Mouse (Mus musculus) layer of hippocampus, postnatal 10 days (tissue): ENCODE results near the gene Lmntd1. TPM values are rescaled to one million over a fixed set of nuclear protein-coding genes. Genes with fewer than 3 reads are reported as not detected.

Experiments used
- DNase-seq, 2 experiments: peaks; one replicate each; pipeline ENCODE4 v3.0.0; 2021; ENCODE audit warnings: low spot score in 2 of 2
- total RNA-seq, 2 experiments: library from RNA; stranded (reverse); gene quantifications; 2 replicates each; pipeline ENCODE4 v1.2.3; 2021

Gene Lmntd1
- total RNA-seq, 2 experiments from 2014 or later: 2.1 to 2.8 TPM

DNA sequence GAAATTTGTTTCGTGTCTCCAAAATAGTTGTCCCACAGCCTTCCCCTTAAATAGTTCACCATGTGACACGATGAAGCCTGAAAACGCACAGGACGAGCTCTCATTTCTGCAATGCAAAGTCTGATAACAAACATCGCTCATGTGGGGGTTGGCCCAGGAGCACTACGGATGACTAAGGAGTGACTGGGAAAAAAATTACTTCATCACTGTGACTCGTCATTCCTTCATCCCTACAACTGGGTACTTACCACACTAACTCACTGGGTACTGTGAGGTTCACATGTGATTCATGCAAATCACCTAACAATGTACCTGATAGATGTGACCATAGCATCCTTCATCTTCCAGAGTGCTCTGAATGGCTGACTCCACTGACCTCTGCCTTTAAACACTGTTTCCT is 118.4 kb downstream of the Lmntd1 start:
- DNase-seq: no peak

DNA sequence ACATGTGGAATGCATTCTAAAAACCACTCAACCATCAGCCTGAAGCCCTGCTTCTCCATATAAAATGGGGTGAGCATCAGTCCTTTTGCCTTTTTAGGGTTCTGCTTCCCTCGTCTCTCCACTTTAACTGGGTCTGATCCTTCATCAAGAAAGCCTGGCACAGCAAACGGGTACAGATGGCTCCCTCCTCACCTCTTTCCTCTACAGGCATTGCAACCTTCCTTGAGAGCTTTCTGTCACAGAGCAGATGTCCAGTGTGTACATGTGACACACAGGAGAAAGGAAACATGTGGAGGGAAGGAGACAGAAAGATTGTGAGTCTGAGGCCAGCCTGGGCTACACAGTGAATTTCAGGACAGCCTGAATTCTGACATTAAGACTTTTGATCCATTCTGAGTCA is 125.9 kb downstream of the Lmntd1 start:
- DNase-seq: no peak

DNA sequence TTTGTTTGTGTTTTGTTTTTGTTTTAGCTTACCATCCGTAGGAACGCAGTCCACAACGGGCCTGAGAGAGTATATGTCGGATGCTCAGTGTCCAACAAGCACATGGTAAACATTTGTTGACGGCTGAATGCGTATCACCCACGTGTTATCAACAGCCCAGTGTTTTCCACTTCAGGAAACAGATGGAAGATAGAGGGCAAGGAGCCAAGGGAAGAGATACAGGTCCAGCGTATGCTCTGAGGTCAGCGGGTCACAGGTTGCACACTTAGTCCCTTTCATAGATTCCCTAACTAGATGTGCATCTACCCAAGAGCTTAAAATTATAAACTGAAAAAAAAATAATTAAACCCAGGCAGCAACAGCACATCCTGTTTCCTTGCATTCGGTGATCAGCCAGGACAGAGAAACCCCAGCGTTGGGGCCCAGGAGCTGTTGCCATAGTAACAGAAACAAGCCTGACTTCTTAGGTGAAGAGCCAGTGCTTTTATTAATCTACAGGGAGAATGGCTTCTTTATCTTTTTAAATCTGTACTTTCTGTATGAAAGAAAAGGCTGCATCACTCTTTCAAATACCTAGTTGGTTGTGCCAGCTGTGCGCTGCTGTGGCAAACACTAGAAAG is 128.0 kb downstream of the Lmntd1 start:
- DNase-seq: no peak

DNA sequence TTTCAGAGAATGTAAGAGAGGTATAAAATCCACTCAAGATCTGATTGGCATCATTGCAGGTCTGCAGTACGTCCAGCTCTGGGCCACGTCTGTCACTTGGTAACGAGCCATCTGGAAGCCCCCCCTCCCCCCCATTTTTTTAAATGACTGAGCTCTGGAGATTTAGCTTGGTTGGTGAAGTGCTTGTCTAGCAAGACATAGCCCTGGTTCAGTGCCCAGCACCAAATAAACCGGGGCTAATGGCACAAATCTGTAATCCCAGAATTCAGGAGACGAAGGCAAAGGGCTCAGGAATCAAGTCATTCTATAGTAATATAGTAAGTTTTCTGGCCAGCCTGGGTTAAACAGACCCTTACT is 130.8 kb downstream of the Lmntd1 start:
- DNase-seq: no peak

DNA sequence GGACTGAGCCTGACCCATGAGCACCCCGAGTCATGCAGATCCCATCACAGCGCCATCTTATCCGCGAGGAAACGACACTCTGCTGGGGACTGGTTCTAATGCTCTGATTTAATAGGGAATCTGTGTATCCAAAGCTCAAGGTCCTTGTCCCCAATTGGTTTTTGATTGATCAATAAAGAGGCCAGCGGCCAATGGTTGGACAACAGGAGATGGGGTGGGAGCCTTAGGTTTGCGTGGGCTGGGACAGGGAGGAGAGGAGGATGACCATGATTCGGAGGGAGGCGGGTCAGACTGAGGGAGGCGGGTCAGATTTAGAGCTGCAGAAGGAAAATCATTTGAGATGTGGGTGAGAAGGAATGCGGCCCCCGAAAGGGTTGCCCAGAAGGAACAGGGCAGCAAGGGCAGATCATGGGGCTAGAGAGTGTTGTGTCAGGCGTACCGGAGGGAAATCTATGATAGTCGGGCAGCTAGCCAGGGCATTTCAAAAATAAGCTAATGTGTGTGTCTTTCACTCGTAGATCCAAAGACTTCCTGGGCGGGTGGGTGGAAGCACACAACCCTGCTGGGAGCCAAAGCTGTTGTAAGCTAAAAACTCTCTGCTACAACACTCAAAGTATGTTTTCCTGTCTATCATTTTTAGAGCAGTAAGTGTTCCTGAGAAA is 131.3 kb downstream of the Lmntd1 start:
- DNase-seq: no peak

DNA sequence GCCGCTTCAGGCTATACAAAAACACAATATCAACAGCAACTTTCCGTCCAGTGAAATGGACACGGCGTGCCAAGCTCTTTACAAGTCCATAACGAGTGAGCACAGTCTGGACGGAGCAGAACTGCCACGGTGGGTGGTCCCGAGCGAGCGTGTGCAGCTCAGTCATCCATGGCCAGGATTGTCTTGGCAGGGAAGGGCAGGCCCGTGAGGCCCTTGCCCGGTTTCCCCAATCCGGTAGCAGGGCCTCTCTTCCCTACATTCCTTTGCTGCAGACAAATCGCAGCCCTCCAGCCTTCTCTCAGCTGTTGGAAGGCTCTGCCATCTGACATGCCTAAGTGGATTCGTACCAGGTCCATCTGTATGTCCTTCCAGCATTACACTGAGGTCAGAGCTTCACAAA is 132.2 kb downstream of the Lmntd1 start:
- peak; percentile 15 to 29 for DNase-seq

DNA sequence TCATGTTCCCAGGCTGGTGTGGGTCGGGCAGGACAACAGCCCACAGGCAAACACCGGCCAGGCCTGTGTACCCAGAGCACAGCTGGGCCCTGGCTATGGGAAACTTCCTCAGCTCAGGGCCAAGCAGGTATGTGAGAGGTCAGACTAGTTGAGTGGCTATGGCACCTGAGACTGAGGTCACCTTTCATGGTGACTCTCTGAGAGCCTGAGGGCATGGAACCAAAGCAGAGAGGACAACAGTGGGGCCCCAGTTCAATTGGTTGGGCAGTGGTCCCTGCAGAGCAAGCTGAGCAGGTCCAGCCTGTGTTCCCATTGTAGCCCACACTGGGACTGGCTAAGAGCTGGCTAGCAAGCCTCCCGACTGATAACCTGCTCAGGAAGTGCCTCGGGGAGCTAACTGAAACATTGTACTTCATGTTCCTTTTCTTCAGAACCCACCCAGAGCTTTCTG is 135.3 kb downstream of the Lmntd1 start:
- DNase-seq: no peak

DNA sequence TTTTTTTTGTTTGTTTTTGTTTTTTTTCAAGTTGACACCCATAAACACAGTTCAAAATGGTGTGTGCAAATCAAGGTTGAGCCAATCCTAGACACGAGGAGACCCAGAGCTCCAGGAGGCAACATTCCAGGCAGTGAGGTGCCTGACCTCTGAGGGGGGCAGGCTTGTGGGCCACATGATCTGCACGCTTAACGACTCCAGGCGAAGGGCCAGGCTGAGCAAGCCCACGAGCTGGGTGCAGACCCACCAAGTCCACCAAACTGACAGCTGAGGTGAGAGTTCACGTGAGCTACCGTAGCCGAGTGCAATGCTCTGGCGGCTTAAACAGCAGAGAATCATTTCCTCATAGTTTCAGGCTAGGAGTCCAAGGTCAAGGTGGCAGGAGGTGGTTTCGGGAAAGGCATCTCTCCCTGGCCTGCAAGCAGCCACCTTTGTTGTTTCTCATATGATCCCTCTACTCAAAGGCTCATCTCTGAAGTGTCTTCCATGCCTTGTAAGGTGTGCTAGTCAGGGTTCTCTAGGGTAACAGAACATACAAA is 136.7 kb downstream of the Lmntd1 start:
- DNase-seq: no peak

DNA sequence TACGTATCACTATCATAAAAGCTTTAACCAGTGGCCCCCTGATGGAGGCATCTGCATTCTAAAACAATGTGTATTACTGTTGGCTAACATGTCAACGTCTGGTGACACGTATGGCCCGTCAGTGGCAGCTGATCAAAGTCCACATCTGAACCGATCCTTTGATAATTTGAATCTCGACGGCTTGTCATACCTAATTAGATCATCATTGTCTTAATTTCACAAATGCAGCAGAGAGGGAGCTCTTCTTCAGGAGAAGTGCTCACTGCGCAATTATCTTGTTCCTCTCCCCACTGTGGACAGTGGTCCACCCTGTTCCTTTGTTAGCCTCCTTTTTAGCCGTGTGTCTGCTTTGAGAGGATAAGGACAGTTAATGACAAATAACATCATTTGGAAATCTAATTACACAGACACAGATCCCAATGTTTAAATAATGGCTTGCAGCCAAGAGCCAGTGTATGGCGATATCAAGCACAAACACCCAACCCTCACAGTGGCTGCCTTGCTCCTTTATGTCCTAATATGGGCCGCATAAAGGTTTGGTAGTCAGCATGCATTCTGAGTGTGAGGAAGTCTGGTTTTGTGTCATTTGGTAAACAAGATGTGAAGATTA is 142.4 kb downstream of the Lmntd1 start:
- DNase-seq: no peak

DNA sequence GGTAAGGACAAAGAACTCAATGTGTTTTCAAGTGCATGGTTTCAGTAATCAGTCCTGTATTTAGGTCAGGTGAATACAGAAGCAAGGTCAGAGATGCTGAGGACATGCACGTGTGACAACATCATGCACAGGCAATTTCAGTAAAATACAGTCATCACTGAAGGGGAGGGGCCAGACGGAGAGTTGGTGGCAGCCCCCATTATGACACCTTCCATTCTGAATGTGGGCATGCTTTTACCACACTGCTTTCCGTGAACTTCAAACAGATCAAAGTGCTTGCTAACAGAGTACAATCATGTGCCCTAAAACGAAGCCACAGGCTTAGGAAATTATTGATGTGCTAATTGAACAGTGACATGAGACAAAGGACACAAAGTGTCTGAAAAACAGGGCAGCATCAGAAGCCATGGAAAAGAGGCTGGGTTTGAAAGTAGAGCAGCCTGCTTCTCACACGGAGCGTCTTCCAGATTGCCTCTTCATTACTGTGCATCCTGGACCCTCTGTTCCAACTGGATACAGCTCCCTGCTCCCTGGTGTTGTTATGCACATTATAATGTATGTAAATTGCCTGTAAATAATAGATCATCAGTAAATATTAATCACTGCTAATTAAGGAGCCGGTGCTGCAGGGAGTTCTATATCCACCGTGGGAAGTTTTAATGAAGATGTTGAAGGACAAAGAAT is 144.7 kb downstream of the Lmntd1 start:
- no peak for DNase-seq

DNA sequence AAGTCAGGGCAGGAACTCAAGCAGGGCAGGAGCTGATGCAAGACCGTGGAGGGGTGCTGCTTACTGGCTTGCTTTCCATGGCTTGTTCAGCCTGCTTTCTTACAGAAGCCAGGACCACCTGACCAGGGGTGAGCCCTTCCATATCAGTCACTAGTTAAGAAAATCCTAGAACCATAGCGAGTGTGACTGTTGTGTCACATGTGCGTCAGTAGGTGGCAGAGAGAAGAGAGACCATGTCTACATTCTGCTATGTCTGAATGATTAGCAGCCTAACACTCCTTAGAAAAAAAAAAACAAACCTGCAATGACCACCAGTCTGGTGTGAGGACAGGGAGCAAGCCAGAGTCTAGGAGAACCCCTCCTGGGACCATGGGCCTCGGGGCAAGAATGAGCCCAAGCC is 150.1 kb downstream of the Lmntd1 start:
- DNase-seq: no peak

DNA sequence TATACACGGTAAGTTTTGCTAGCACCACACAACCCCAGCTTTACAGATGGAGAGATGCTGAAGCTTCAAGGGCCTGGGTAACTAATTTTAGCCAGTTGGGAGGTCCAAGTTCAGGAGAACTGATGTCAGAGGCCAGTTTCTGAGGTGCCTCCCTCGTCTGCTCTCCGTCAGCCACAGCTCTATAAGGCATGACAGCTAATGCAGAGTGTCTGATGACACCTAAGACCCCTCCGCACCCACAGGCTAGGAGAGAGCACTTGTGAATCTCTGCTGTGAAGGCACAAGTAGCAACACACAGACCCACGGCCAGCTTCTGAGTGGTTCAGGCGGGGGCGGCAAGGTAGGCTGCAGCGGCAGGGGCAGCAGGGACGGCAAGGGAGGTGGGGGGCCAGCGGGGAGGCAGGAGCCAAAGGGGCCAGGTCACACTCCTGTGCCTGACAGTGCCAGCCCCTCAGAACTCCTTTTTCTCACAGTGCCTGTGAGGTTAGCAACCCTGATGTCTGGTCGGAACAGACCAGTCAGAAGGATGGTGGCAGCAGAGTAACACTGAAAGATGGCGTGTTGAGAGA is 151.4 kb downstream of the Lmntd1 start:
- DNase-seq: no peak

DNA sequence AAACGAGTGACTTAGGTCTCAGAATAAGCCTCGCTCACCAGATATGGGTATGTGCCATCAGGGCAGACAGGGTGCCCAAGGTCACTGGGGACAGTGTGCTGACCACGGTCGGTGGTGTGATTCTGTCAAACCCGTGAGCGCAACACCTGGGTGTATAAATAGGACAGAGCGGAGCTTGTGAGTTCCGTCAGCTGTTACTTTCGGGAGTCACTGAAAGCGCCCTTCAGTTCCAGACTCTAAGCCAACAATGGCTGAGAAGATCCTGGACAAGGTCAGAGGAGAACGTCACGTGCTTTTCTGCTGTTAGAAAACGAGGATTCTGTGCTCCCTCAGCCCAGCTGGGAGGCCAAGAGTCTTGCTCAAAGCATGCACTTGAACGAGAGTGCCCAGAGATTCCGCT is 157.1 kb downstream of the Lmntd1 start:
- no peak for DNase-seq

DNA sequence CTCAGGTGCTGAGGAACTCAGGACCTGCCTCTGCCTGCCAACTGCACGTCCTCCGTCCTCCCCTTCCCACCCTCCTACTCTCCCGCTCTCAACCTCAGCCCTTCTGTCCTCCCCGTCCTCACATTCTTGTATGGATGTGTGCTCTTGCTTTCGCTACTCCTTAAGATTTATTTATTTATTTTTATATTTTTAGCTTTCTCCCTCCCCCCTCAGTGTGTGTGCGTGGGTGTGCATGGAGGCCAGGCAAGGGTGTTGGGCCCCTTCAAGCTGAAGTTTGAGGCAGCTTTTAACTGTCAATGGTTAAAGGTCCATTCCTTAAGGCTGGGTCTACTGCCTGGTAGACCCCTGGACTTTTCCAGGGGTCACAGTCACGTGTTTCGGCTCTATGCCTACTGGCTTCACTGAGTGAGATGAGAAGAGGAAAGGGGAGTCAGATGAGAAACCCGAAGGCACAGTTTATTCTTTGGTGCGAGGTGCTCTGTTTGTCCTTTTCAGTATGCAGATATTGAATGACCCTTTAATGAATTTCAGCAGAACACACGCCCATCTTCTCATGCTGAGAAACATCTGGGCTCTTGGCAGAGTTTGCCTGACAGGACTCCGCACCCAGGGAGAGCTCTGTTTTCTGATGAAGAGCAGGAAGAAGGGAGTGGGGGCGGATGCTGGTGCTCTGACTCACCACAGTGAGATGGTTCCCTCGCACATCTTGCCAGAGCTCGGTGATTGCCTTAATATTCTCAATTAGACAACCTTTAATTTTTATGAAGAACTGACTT is 163.3 kb downstream of the Lmntd1 start:
- no peak for DNase-seq

DNA sequence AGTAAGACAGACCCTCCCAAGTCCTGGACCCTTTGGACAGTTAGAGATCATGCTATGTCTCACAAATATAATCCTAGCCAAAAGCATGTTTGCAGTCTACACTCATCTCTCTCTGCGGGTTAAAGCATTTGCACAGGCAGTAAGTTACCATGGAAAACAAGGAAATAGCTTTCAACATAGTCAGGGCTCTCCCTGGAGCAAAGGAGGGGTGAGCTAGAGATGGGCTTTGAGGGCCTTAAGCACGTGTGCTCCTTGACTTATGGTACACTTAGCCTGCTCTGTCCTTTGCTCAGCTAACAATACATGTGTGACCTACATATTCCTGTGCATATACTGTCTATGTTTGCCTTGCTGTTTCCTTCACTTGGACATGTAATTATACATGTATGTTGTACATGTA is 165.8 kb downstream of the Lmntd1 start:
- no peak for DNase-seq

DNA sequence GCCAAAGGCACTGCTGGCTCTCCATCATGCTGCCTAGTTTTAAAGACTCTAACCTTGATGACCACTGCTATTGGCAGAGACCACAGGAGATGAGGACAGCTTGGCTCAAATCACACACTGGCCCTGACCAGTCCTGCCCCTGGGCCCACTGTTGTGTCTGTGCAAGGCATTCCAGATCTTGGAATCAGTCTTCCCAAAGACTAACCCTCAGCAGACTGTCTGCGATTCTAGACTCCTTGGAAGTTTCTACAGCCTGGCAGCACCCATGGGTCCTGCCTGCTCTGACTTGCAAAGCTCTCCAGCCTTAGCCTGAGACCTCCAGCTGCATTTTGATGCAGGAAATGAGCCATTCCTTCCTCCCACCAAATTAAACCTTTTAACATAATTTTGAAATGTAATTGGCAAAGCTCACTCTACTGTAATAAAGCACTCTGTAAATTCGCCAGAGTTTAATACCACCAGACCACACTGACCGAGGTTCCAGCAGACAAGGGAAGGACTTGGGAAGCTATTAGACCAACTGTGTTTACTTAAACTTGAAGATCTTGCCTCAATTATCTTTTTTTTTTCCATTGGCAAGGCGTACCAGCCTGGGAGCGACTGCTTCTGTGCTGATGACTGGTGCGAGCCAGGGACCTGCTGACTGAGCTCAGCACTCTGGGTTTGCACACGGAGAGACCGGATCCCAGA is 168.2 kb downstream of the Lmntd1 start:
- DNase-seq: no peak

DNA sequence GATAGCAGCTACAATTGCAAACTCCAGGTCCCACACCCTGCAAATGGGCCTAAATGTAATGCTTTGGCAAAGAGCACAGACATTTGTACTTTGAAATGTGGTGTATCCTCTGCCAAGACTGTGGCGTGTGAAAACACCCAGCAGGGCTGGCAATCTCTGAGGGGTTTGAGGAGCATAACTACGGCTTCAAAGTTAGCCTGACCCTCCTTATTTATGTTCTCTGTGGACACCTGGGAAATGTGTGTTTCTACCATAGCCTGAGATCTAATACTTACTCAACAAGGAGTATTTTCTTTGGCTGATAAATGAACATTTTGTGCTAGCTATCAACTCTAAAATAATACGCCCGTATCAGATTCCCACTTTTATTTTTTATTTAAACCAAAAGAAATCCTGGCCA is 168.7 kb downstream of the Lmntd1 start:
- no peak for DNase-seq

DNA sequence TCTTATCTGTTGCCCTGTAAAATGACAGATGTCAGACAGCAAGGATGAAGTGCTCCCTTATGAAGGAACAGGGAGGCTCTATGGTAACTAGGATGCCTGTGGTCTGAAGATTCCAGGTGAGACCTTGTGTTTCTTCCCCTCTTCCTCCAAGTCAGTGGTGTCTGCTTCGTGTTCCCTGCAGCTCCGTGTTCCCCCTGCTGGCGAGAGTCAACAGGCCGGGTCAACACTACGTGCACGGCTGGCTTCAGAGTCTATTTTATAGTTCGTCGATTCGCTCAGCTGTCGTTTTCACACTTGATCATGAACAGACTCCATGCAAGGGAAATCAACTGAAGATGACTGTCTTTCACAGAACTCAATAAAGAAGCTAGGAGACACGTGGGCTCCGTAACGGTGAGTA is 171.3 kb downstream of the Lmntd1 start:
- no peak for DNase-seq

DNA sequence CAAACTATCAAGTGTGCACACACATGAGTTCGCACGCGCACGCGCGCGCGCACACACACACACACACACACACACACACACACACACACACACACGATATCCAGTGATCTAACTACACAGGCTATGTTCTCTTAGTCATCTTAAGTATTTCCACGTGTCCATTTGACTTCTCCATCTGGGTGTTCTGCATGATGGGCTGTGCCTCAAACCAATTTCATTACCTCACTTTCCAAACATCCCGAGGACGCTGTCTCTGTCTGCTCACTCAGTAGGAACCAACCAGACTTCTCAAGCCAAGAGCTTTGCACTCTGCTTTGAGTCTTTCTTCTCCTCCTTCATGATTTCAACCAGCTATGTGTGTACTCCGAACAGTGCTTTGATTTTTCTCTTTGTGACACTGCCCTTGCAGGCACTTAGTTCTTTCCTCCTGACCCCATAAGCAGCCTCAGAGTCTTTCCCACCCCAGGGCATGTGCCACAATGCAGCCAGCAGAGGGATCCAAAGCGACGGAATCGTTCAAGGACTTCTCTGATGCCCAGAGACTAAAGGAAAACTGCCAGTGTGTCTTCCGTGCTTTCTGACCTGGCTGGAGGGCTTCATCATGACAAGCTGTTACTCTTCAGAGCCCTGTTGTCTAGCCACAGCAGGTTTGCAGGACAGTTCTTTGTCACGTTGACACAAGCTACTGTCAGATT is 172.6 kb downstream of the Lmntd1 start:
- DNase-seq: peak in 1 of 2 experiments; percentile 50

DNA sequence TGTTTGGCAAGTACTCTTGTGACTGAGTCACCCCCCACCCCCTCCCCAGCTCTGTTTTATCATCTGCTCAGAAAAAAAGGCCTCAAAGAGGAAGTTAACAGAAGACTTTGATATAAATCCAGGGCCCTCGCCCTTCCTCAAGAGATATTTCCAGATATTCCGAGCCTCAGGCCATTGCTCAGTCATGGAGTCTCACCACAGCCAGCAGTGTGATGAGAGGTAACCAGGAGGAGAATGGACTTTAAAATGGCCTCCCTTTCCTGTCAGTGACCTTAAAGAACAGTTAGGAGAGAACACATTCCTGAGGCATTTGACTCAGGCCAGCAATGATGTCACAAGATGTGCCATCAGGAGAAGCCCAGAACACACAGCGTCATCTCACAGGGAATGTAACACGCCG is 175.3 kb downstream of the Lmntd1 start:
- no peak for DNase-seq
